Mouse (Mus musculus) megakaryocyte, embryonic 14.5 days (primary cell): ENCODE measurements around the gene Fbxl20.

Experiments
- FLI1 ChIP-seq: IDR thresholded peaks from 2 replicates; pipeline ENCODE4 v1.6.1; 2012; ENCODE audit warnings: low read length, inconsistent platforms, mixed read lengths
- GATA1 ChIP-seq: IDR thresholded peaks from 3 replicates; pipeline ENCODE4 v1.6.1; 2012; ENCODE audit warnings: mixed read lengths, low read length, inconsistent platforms, borderline replicate concordance

DNA sequence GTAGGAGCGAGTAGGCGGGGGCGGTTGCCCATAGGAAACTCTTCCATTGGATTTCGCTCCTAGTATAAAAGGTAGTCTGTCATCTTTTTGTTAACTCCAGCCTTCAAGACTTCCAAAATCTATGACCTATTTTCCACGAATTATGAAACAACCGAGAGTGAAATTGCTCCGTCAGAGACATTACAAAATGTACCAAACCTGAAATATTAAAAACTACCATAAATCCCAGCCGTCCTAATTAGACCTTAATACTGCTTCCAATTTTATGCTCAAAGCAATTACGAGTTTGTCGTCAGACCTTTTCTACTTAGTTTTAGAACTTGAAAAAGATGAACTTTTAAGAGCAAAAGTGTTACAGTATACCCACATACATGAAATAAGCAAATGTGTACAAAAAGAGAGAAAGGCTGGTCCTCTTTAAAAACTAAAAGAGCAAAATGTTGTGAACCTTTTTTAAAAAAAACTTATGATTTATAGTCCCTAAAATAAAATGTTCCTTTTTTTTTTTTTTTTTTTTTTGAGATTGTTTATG is 488 bp upstream of the Fbxl20 start:
- TF ChIP-seq GATA1 (no peak), FLI1 (no peak)
